Mouse (Mus musculus) stomach, embryonic 16.5 days (tissue): ENCODE data around the gene Mrpl4. TPM values are rescaled to one million over a fixed set of nuclear protein-coding genes. Genes with fewer than 3 reads are reported as not detected.

Experiments
- ATAC-seq: fragments of 200-750 bp; cut with Nextera tagmentation; 2 replicates; pipeline ENCODE4 v1.8.0; 2017; ENCODE audit warnings: moderate number of reproducible peaks, moderate TSS enrichment; ENCODE audit not compliant: insufficient read depth, low FRiP score
- H3K27ac ChIP-seq: fragments of 300-500 bp; sonication (generic); 2 replicates; pipeline ENCODE4 v1.5.1; 2014; ENCODE audit warnings: low read length
- H3K27me3 ChIP-seq: fragments of 300-500 bp; sonication (generic); 2 replicates; pipeline ENCODE4 v1.6.1; 2014; ENCODE audit warnings: low read length, control low read depth, mixed read lengths; ENCODE audit not compliant: control insufficient read depth, insufficient read depth
- H3K36me3 ChIP-seq: fragments of 300-500 bp; sonication (generic); 2 replicates; pipeline ENCODE4 v1.6.1; 2014; ENCODE audit warnings: low read length; ENCODE audit not compliant: control insufficient read depth, insufficient read depth
- H3K4me1 ChIP-seq: fragments of 300-500 bp; sonication (generic); 2 replicates; pipeline ENCODE4 v1.6.1; 2014; ENCODE audit warnings: low read length, control low read depth, mixed read lengths; ENCODE audit not compliant: control insufficient read depth, insufficient read depth
- H3K4me2 ChIP-seq: fragments of 300-500 bp; sonication (generic); 2 replicates; pipeline ENCODE4 v1.6.1; 2014; ENCODE audit warnings: low read depth, low read length, mixed read lengths
- H3K4me3 ChIP-seq: fragments of 300-500 bp; sonication (generic); replicated peaks from 2 replicates; pipeline ENCODE4 v1.5.1; 2014; ENCODE audit warnings: mild to moderate bottlenecking, low read length
- H3K9ac ChIP-seq: fragments of 300-500 bp; sonication (generic); 2 replicates; pipeline ENCODE4 v1.6.1; 2014; ENCODE audit warnings: low read length
- H3K9me3 ChIP-seq: fragments of 300-500 bp; sonication (generic); replicated peaks from 2 replicates; pipeline ENCODE4 v1.6.1; 2016; ENCODE audit warnings: low read length, control low read depth; ENCODE audit not compliant: control insufficient read depth
- WGBS: fragments of 180-500 bp; shearing (Covaris S2); extraction: QIAGEN DNeasy Blood & Tissue Kit; methylation state at CpG from one replicate; pipeline ENCODE4 v1.1.7; 2014; 5-methylcytosine and 5-hydroxymethylcytosine counted together
- polyA plus RNA-seq: library from polyadenylated mRNA; unstranded; fragments of >200 nt; fragmentation: Nextera tagmentation; extraction: Ambion mirVana; gene quantifications from 2 replicates; pipeline ENCODE4 v1.2.1, GENCODE M21; 2015

Gene Mrpl4
- polyA plus RNA-seq, 1 experiment from 2014 or later = 131 TPM

DNA sequence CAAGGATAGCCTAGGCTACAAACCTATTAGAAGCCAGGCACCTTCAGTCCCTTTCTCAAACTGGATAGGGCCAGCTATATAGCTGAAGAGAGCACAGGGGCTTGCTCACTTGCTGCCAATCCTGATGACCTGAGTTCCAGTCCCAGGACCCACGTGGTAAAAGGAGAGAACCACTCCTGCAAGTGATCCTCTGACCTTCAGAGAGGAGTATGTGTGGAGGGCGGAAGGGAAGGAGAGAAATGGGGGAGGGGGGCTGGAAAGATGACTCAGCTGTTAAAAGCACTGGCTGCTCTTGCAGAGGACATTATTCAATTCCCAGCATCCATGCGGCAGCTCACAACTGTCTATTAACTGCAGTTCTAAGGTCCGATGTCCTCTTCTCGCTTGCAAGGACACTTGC, 23.4 kb upstream of the Mrpl4 start:
- no peaks in the 10 kb centered on the region for H3K27me3 ChIP-seq
- peaks cover 27% of the 10 kb centered on the region for H3K4me1 ChIP-seq
- no peak for ATAC-seq
- H3K36me3 ChIP-seq = no peaks in the 10 kb centered on the region
- 43% methylated on average over 5 of the region's 5 CpGs for WGBS
- H3K4me3 ChIP-seq = no peak overlapping the region
- H3K9ac ChIP-seq = no peak overlapping the region
- H3K4me2 ChIP-seq = no peak overlapping the region
- H3K9me3 ChIP-seq = no peaks in the 10 kb centered on the region
- H3K27ac ChIP-seq = peak overlapping the region; percentile 86

DNA sequence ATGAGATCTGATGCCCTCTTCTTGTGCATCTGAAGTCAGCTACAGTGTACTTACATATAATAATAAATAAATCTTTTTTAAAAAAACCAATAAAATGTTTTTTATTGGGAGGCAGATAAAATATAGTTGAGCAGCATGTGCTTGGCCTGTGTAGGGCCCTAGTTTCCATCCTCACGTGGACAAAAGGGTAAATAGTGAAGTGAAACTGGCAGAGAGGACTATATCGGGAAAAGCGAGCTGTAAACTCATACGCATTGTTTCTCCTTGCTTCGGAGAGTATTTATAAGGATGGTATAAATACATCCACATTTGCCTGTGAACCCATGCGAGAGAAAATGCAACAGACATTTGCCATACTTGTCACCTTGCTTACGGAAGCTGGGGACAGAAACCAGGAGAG, 22.8 kb upstream of the Mrpl4 start:
- no peak overlapping the region for H3K27ac ChIP-seq
- H3K4me3 ChIP-seq = no peak overlapping the region
- no peak for ATAC-seq
- WGBS = 81% methylated on average over 7 of the region's 7 CpGs
- H3K4me2 ChIP-seq = no peak overlapping the region
- H3K27me3 ChIP-seq = no peaks in the 10 kb centered on the region
- no peak overlapping the region for H3K9ac ChIP-seq
- peaks cover 22% of the 10 kb centered on the region for H3K4me1 ChIP-seq
- H3K36me3 ChIP-seq = no peaks in the 10 kb centered on the region
- no peaks in the 10 kb centered on the region for H3K9me3 ChIP-seq

DNA sequence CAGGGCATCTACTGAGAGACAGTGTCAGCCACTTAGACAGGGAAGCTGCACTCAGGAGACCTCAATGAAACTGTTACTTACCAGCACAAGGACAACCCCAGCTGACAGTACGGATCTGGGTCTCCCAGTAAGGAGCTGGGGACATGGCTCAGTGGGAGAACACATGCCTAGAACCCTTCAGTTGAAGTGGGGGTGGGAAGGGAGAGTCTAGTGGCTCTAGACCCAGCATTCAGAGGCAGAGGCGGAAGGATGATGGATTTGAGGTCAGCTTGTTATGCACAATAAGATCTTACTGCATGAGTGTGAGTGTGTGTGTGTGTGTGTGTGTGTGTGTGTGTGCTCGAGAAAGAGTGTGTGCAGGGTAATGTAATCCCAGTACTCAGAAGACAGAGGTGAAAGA, 20.4 kb upstream of the Mrpl4 start:
- Histone ChIP-seq H3K4me1 (peaks cover 12% of the 10 kb centered on the region), H3K4me2 (no peak overlapping the region), H3K27ac (no peak overlapping the region), H3K9me3 (no peaks in the 10 kb centered on the region), H3K36me3 (no peaks in the 10 kb centered on the region), H3K9ac (no peak overlapping the region), H3K4me3 (no peak overlapping the region), H3K27me3 (no peaks in the 10 kb centered on the region)
- ATAC-seq = no peak
- WGBS = 56% methylated on average over 3 of the region's 3 CpGs

DNA sequence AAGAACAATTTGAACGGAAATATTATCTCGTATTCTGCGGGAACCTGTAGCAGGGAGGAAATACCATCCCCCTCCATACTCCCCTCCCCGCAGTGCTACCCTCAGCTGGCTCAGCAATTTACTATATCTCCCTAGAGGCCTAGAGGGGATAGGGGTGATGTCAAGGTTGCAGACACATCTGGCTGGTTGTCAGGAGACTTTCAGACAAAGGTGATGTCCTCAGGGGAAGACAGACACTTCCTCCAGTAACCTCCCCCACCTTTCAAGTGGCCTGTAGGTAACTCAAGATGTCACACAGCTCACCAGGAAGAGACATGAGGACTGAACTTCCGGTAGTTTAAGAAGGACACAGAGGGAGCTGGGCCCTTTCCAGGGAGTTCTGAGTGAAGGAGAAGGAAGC, 19.4 kb upstream of the Mrpl4 start:
- H3K9ac ChIP-seq = no peak overlapping the region
- no peaks in the 10 kb centered on the region for H3K36me3 ChIP-seq
- H3K9me3 ChIP-seq = no peaks in the 10 kb centered on the region
- no peak overlapping the region for H3K27ac ChIP-seq
- no peak overlapping the region for H3K4me3 ChIP-seq
- H3K27me3 ChIP-seq = no peaks in the 10 kb centered on the region
- 35% methylated on average over 5 of the region's 5 CpGs for WGBS
- no peak overlapping the region for H3K4me2 ChIP-seq
- peaks cover 18% of the 10 kb centered on the region for H3K4me1 ChIP-seq
- ATAC-seq = no peak

DNA sequence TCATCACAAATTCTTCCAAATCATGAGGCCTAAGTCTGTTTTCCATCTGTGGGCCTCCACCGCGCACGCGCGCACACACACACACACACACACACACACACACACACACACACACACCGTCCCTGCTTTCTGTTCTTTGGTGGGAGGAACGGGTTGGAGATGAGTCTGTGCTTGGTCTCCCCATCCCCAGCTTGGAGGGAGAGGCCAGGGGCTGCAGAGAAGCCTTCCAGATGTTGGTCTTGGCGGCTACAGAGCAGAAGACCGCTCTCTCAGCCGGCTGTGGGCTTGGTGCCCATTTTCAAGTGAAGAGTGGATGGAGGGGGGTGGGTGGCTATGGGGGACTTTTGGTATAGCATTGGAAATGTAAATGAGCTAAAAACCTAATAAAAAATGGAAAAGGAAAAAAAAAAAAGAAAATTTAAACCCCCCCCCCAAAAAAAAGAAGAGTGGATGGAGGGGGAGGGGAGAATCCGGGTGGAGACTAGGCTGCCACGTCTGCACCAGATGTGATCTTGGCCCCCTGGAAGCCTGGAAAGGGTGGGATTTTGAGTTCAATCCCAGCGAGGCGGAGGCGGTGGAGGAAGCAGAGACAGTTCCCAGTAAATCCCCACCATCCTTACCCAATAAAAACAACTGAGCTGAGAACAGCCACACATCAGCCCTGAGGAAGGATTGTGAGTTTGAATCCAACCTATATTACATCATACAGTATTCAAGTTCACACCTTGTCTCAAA, 15.4 kb upstream of the Mrpl4 start:
- H3K36me3 ChIP-seq = no peaks in the 10 kb centered on the region
- no peaks in the 10 kb centered on the region for H3K27me3 ChIP-seq
- no peaks in the 10 kb centered on the region for H3K9me3 ChIP-seq
- peaks cover 14% of the 10 kb centered on the region for H3K4me1 ChIP-seq
- no peak overlapping the region for H3K4me3 ChIP-seq
- H3K9ac ChIP-seq = peak overlapping the region; percentile 16; the same call in 1 of the 2 replicates
- 39% methylated on average over 15 of the region's 15 CpGs for WGBS
- ATAC-seq = peak; percentile 92
- peak overlapping the region; percentile 87 for H3K27ac ChIP-seq
- H3K4me2 ChIP-seq = no peak overlapping the region

DNA sequence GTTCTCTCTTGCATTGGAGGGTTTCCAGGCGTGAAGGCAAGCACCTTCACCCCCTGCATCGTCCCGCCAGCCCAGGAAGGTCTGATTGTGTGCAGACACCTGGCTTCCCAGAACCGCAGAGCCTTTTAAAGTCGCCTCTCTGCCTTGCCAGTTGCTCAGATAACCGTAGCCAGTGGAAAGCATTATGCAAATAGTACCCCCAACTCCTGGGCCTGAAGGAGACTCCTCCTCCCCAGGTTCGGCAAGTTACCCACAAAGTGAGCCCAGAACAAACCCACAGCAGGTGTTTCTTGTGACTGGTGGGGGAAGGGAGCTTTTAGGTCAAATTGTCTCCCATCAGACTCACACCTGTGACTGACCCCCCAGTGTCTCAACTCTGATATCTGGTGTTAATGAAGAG, 14.6 kb upstream of the Mrpl4 start:
- ATAC-seq = no peak
- Histone ChIP-seq H3K27ac (peak overlapping the region; percentile 87), H3K4me3 (no peak overlapping the region), H3K4me1 (peaks cover 14% of the 10 kb centered on the region), H3K36me3 (no peaks in the 10 kb centered on the region), H3K4me2 (no peak overlapping the region), H3K27me3 (no peaks in the 10 kb centered on the region), H3K9ac (peak overlapping the region; percentile 16; the same call in 1 of the 2 replicates), H3K9me3 (no peaks in the 10 kb centered on the region)
- 25% methylated on average over 7 of the region's 7 CpGs for WGBS

DNA sequence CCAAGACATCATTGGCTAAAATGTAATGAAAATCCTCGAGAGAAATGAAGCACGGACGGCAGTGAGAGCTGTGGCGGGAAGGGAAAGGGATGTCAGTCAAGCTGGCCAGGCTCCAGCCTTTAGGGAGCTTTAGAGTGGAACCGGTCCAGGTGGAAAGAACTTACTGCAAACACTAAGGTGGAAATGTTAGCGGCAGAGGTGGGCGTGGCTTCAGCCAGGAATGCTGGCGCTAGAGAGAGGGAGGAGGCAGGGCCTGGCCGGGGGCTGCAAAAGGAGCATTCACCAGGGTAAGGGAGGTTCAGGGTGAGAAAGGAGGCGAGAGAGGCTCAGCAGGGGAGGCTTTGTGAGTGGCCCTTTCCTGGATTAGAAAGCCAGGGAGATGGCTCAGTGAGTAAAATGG, 11.7 kb upstream of the Mrpl4 start:
- Histone ChIP-seq H3K9me3 (no peaks in the 10 kb centered on the region), H3K4me2 (peak overlapping the region; percentile 26), H3K36me3 (no peaks in the 10 kb centered on the region), H3K4me1 (peaks cover 18% of the 10 kb centered on the region), H3K27me3 (no peaks in the 10 kb centered on the region), H3K4me3 (no peak overlapping the region; the same call in 1 of the 2 replicates), H3K27ac (peak overlapping the region; percentile 51), H3K9ac (peak overlapping the region; percentile 23)
- WGBS = 9% methylated on average over 10 of the region's 10 CpGs
- peak; percentile 33; the same call in 1 of the 2 replicates for ATAC-seq

DNA sequence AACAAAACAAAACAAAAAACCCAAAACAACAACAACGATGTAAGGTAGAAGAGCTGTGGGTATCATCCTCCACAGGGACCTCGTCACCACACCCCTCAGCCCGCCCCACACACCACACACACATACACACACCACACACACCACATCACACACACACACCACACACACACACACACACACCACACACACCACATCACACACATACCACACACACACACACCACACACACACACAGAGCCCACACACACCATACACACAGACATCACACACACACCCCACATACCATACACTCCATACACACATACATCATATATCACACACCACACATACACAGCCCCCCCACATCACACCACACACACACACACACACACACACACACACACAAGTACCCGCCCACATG, 11.0 kb upstream of the Mrpl4 start:
- 85% methylated on average over 4 of the region's 4 CpGs for WGBS

DNA sequence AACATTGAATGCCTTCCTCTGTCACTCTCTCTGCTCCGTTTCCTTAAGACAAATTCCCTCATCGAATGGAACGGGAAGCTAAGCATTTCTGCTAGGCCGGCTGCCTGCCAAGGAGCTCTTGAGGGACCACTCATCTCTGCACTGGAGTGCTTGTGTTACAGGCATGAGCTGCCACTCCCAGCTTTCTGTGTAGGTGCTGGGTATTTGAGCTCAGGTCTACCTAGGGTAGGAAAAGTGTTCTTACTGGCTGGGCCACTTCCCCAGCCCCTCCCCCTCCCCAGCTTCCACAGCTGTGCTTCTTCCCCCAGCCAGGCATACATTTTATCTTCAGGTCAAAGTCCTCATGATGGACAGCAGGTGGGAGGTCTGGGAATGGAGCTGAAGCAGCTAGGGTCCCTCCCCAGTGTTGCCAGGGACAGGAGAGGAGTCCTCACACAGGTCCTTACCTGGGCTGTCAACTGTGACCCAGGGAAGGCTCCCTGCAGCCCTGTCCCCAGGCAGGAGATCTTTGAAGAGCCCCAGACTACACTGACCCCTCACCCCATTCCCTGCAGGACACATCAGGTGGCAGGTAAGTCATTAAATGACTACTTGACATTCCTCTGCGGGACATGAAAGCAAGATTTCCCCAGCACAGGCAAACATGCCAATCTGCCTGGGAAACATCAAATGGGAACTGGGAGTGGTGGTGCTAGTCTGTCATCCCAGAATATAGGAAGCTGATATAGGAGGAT, 9.2 kb upstream of the Mrpl4 start:
- no peaks in the 10 kb centered on the region for H3K36me3 ChIP-seq
- 35% methylated on average over 5 of the region's 5 CpGs for WGBS
- H3K4me2 ChIP-seq = no peak overlapping the region
- no peaks in the 10 kb centered on the region for H3K27me3 ChIP-seq
- no peak overlapping the region for H3K4me3 ChIP-seq
- H3K4me1 ChIP-seq = peaks cover 10% of the 10 kb centered on the region
- no peaks in the 10 kb centered on the region for H3K9me3 ChIP-seq
- no peak overlapping the region for H3K27ac ChIP-seq
- H3K9ac ChIP-seq = no peak overlapping the region
- ATAC-seq = peak; percentile 81

More for the DNA sequence above, 11.0 kb upstream of the Mrpl4 start:
- Histone ChIP-seq H3K4me2 (no peak overlapping the region), H3K27me3 (no peaks in the 10 kb centered on the region), H3K27ac (no peak overlapping the region), H3K36me3 (no peaks in the 10 kb centered on the region), H3K9ac (no peak overlapping the region), H3K4me1 (peaks cover 18% of the 10 kb centered on the region), H3K9me3 (no peaks in the 10 kb centered on the region), H3K4me3 (no peak overlapping the region)
- no peak for ATAC-seq
